Mouse (Mus musculus): Measurements from ENCODE around the gene Lrch1.

DNA sequence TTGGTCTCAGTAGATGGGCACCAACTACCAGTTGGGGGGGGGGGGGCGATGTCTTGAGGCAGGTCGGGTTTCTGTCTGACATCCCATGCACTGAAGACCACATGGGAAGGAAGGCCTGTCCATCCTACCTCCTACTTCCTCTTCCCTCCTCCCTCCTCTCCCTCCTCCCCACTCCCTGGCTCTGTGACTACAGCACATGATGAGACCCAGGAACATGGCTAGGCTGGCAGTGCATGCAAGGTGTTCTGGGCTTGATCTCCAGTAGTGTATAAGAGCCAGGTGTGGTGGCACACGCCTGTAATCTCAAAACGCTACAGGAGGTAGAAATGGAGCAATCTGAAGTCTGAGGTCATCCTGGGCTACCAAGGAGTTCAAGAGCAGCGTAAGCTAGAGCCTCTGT, 43.2 kb downstream of the Lrch1 start:
- TF ChIP-seq MAFK (IDR thresholded peaks at IDR 0.05; ENCODE audit: insufficient read depth, low read depth, low read length), result no peak
- no peak for TF ChIP-seq HCFC1 (IDR thresholded peaks at IDR 0.05; ENCODE audit: borderline replicate concordance, insufficient read depth, low read length)
- TF ChIP-seq ZC3H11A (IDR thresholded peaks at IDR 0.05; ENCODE audit: borderline replicate concordance, low read depth, low read length), result no peak
- no peak for TF ChIP-seq ZNF384 (IDR thresholded peaks at IDR 0.05; ENCODE audit: low read depth, low read length)
- TF ChIP-seq CHD2 (IDR thresholded peaks at IDR 0.05; ENCODE audit: low read depth, low read length), result no peak

Measured in ES-E14 (cell line).